Mouse (Mus musculus): ENCODE data around the gene Cd96. TPM values are rescaled to one million over a fixed set of nuclear protein-coding genes. Genes with fewer than 3 reads are reported as not detected.

Gene Cd96
- total and polyA plus RNA-seq, 3 experiments: not detected

DNA sequence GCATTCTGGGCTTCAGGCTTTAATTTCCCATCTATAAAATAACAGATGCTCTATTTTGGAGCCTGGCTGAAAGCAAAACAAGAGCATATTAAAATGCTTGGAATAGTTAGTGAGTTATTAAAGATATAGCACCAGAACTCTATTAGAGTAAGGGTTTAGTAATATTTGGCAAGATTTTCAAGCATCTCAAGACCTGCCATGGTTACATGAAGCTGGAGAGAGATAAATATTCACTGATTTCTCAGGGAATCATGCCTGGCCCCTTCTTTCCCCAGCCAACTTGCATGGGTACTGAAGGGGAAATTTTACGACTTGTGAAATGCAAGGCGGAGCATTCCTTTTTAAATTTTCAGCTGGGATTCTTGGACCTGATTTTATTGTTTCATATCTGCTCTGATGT lies 27.1 kb downstream of the Cd96 start:
- Histone ChIP-seq H3K4me3 (ENCODE audit: low read depth, low read length) (no peak overlapping the region), H3K36me3 (replicated peaks) (no peaks in the 10 kb centered on the region), H3K9me3 (replicated peaks) (peaks cover 5% of the 10 kb centered on the region), H3K4me1 (ENCODE audit: insufficient read depth, low read depth, low read length) (no peaks in the 10 kb centered on the region), H3K27me3 (ENCODE audit: insufficient read depth, low read length) (no peaks in the 10 kb centered on the region)
- TF ChIP-seq TAL1 (conservative IDR thresholded peaks at IDR 0.05; ENCODE audit: low read depth, low read length) (no peak), CTCF (IDR thresholded peaks at IDR 0.05; ENCODE audit: low read depth, low read length) (no peak), GATA2 (IDR thresholded peaks at IDR 0.05; ENCODE audit: borderline replicate concordance, low read depth, low read length) (no peak), POLR2AphosphoS5 (IDR thresholded peaks at IDR 0.05; ENCODE audit: insufficient replicate concordance, low read depth, low read length) (no peak), GATA1 (IDR thresholded peaks at IDR 0.05; ENCODE audit: borderline replicate concordance, low read length) (no peak)
- DNase-seq (ENCODE audit: low spot score): no peak
- ATAC-seq (ENCODE audit: extremely low read depth, insufficient number of reproducible peaks, low FRiP score, poor library complexity, severe bottlenecking): no peak

GRCm38 (mm10) chr16:46086874-46087473 lies 33.1 kb downstream of the Cd96 start:
- Histone ChIP-seq H3K36me3 (replicated peaks) (no peaks in the 10 kb centered on the region), H3K4me3 (ENCODE audit: low read depth, low read length) (no peak overlapping the region), H3K27me3 (ENCODE audit: insufficient read depth, low read length) (no peaks in the 10 kb centered on the region), H3K4me1 (ENCODE audit: insufficient read depth, low read depth, low read length) (no peaks in the 10 kb centered on the region), H3K9me3 (replicated peaks) (peaks cover 8% of the 10 kb centered on the region)
- no peak for ATAC-seq (ENCODE audit: extremely low read depth, insufficient number of reproducible peaks, low FRiP score, poor library complexity, severe bottlenecking)
- DNase-seq (ENCODE audit: low spot score): no peak
- TF ChIP-seq GATA1 (IDR thresholded peaks at IDR 0.05; ENCODE audit: borderline replicate concordance, low read length) (no peak), TAL1 (conservative IDR thresholded peaks at IDR 0.05; ENCODE audit: low read depth, low read length) (no peak), CTCF (IDR thresholded peaks at IDR 0.05; ENCODE audit: low read depth, low read length) (no peak)

DNA sequence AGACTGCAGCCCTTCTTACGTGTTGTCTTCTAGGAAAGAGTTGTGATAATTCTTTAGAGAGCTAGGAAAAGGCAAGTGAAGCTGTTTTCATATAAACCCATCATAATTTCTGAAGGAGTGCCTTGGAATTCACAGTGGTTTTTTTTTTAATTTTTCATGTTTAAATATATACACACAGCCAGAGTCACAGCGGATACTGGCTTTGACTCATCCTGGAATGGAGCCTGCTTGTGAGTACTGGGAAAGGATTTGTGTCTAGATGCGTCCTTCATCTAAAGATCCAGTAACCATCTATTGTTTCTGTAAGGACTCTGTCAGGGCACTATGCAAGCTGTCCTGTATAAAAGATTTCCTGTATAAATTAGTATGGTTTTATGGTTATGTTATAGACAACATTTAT lies 52.1 kb downstream of the Cd96 start:
- no peak for DNase-seq (ENCODE audit: low spot score)
- Histone ChIP-seq H3K4me3 (ENCODE audit: low read depth, low read length) (no peak overlapping the region), H3K36me3 (replicated peaks) (no peaks in the 10 kb centered on the region), H3K4me1 (ENCODE audit: insufficient read depth, low read depth, low read length) (no peaks in the 10 kb centered on the region), H3K27me3 (ENCODE audit: insufficient read depth, low read length) (no peaks in the 10 kb centered on the region), H3K9me3 (replicated peaks) (peaks cover 10% of the 10 kb centered on the region)
- ATAC-seq (ENCODE audit: extremely low read depth, insufficient number of reproducible peaks, low FRiP score, poor library complexity, severe bottlenecking): no peak
- TF ChIP-seq TAL1 (conservative IDR thresholded peaks at IDR 0.05; ENCODE audit: low read depth, low read length) (no peak), GATA2 (IDR thresholded peaks at IDR 0.05; ENCODE audit: borderline replicate concordance, low read depth, low read length) (no peak), GATA1 (IDR thresholded peaks at IDR 0.05; ENCODE audit: borderline replicate concordance, low read length) (no peak), CTCF (IDR thresholded peaks at IDR 0.05; ENCODE audit: low read depth, low read length) (no peak), POLR2AphosphoS5 (IDR thresholded peaks at IDR 0.05; ENCODE audit: insufficient replicate concordance, low read depth, low read length) (no peak)

GRCm38 (mm10) chr16:46063278-46063677 lies 56.8 kb downstream of the Cd96 start:
- H3K36me3 ChIP-seq (replicated peaks): no peaks in the 10 kb centered on the region
- H3K9me3 ChIP-seq (replicated peaks): peaks cover 12% of the 10 kb centered on the region
- DNase-seq (ENCODE audit: low spot score) (no peak), ATAC-seq (ENCODE audit: extremely low read depth, insufficient number of reproducible peaks, low FRiP score, poor library complexity, severe bottlenecking) (no peak)
- no peak overlapping the region for H3K4me3 ChIP-seq (ENCODE audit: low read depth, low read length)
- H3K27me3 ChIP-seq (ENCODE audit: insufficient read depth, low read length): no peaks in the 10 kb centered on the region
- no peaks in the 10 kb centered on the region for H3K4me1 ChIP-seq (ENCODE audit: insufficient read depth, low read depth, low read length)
- no peak for TF ChIP-seq TAL1 (conservative IDR thresholded peaks at IDR 0.05; ENCODE audit: low read depth, low read length)
- no peak for TF ChIP-seq GATA1 (IDR thresholded peaks at IDR 0.05; ENCODE audit: borderline replicate concordance, low read length)
- no peak for TF ChIP-seq CTCF (IDR thresholded peaks at IDR 0.05; ENCODE audit: low read depth, low read length)
- no peak for TF ChIP-seq GATA2 (IDR thresholded peaks at IDR 0.05; ENCODE audit: borderline replicate concordance, low read depth, low read length)
- TF ChIP-seq POLR2AphosphoS5 (IDR thresholded peaks at IDR 0.05; ENCODE audit: insufficient replicate concordance, low read depth, low read length): no peak

- Histone ChIP-seq H3K4me3 (ENCODE audit: low read depth, low read length) (no peak overlapping the region), H3K9me3 (replicated peaks) (peaks cover 7% of the 10 kb centered on the region), H3K27me3 (ENCODE audit: insufficient read depth, low read length) (no peaks in the 10 kb centered on the region), H3K4me1 (ENCODE audit: insufficient read depth, low read depth, low read length) (no peaks in the 10 kb centered on the region), H3K36me3 (replicated peaks) (no peaks in the 10 kb centered on the region)
- DNase-seq (ENCODE audit: low spot score): no peak
- ATAC-seq (ENCODE audit: extremely low read depth, insufficient number of reproducible peaks, low FRiP score, poor library complexity, severe bottlenecking): no peak
- TF ChIP-seq TAL1 (conservative IDR thresholded peaks at IDR 0.05; ENCODE audit: low read depth, low read length): no peak
- no peak for TF ChIP-seq POLR2AphosphoS5 (IDR thresholded peaks at IDR 0.05; ENCODE audit: insufficient replicate concordance, low read depth, low read length)
- TF ChIP-seq GATA1 (IDR thresholded peaks at IDR 0.05; ENCODE audit: borderline replicate concordance, low read length): no peak
- no peak for TF ChIP-seq CTCF (IDR thresholded peaks at IDR 0.05; ENCODE audit: low read depth, low read length)
- no peak for TF ChIP-seq GATA2 (IDR thresholded peaks at IDR 0.05; ENCODE audit: borderline replicate concordance, low read depth, low read length)
Observed at GRCm38 (mm10) chr16:46046906-46047305, 73.1 kb downstream of the Cd96 start.

DNA sequence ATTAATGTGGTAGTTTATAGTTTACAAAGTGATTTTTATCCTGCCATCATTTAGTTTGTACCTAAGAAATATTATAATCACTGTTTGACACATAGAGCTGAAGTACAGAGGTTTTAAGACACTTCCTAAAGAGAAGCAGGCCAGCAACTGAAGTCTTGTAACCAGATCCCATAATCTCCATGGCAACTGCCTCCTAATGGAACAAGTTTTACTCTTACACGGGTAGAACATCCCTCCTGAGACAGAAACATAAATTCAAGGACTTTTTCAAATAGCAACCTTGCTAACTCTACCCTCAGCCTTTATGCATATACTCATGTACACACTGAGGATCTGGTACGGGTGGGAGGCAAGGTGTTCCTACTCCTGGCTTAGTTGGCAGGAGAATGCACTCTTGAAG lies 83.8 kb downstream of the Cd96 start:
- ATAC-seq (ENCODE audit: extremely low read depth, insufficient number of reproducible peaks, low FRiP score, poor library complexity, severe bottlenecking) (no peak), DNase-seq (ENCODE audit: low spot score) (no peak)
- Histone ChIP-seq H3K36me3 (replicated peaks) (no peaks in the 10 kb centered on the region), H3K9me3 (replicated peaks) (peaks cover 18% of the 10 kb centered on the region), H3K27me3 (ENCODE audit: insufficient read depth, low read length) (no peaks in the 10 kb centered on the region), H3K4me1 (ENCODE audit: insufficient read depth, low read depth, low read length) (no peaks in the 10 kb centered on the region), H3K4me3 (ENCODE audit: low read depth, low read length) (no peak overlapping the region)
- TF ChIP-seq CTCF (IDR thresholded peaks at IDR 0.05; ENCODE audit: low read depth, low read length): no peak
- no peak for TF ChIP-seq POLR2AphosphoS5 (IDR thresholded peaks at IDR 0.05; ENCODE audit: insufficient replicate concordance, low read depth, low read length)
- TF ChIP-seq GATA1 (IDR thresholded peaks at IDR 0.05; ENCODE audit: borderline replicate concordance, low read length): no peak
- no peak for TF ChIP-seq GATA2 (IDR thresholded peaks at IDR 0.05; ENCODE audit: borderline replicate concordance, low read depth, low read length)

All from G1E (cell line).